In genomic region chr12:100109986-100110696, GRCm38 (mm10) we compare ENCODE assay signal across 8 mouse cellular contexts. TPM values are rescaled to one million over a fixed set of nuclear protein-coding genes. Genes with fewer than 3 reads are reported as not detected.
DNase-seq lines count a peak whose midpoint lies in the region; ATAC-seq and TF ChIP-seq lines count a peak whose summit lies in the region.

Gene Psmc1 (plus strand): TSS chr12:100110154.

- peaks cover 32% of the 10 kb centered on the region for H3K36me3 ChIP-seq in embryonic facial prominence, embryonic 13.5 days
- H3K36me3 ChIP-seq in kidney, adult 2 months (ENCODE audit: control insufficient read depth, insufficient read depth, low read length), result peaks cover 7% of the 10 kb centered on the region; the same call in 1 of the 2 replicates
- peaks cover 33% of the 10 kb centered on the region for H3K36me3 ChIP-seq in limb, embryonic 13.5 days
- peaks cover 14% of the 10 kb centered on the region for H3K36me3 ChIP-seq in midbrain, embryonic 16.5 days (ENCODE audit: control insufficient read depth, insufficient read depth, low read length)

- H3K27me3 ChIP-seq in embryonic facial prominence, embryonic 13.5 days, result no peaks in the 10 kb centered on the region
- H3K27me3 ChIP-seq in kidney, adult 2 months (replicated peaks; ENCODE audit: control insufficient read depth, insufficient read depth, low read length), result no peaks in the 10 kb centered on the region
- H3K27me3 ChIP-seq in limb, embryonic 13.5 days, result no peaks in the 10 kb centered on the region
- no peaks in the 10 kb centered on the region for H3K27me3 ChIP-seq in midbrain, embryonic 16.5 days (ENCODE audit: control insufficient read depth, insufficient read depth, low read depth, low read length)

- DNase-seq in 3T3-L1 (ENCODE audit: low read depth, low spot score), result peak; percentile 92
- DNase-seq in adrenal gland, postnatal 36 days, result peak; percentile 77 to 80
- DNase-seq in heart, adult 18-20 months, result peak; percentile 80 to 90
- DNase-seq in kidney, adult 2 months, result peak; percentile 90
- DNase-seq in spleen, postnatal 10 days (ENCODE audit: low spot score in 2 of 2), result peak; percentile 78 to 88

- WGBS in embryonic facial prominence, embryonic 13.5 days, result under 1% methylated on average over 58 of the region's 58 CpGs
- under 1% methylated on average over 58 of the region's 58 CpGs for WGBS in kidney, adult 2 months
- 0% methylated on average over 58 of the region's 58 CpGs for WGBS in limb, embryonic 13.5 days
- WGBS in midbrain, embryonic 16.5 days, result under 1% methylated on average over 58 of the region's 58 CpGs

- ATAC-seq in embryonic facial prominence, embryonic 13.5 days (ENCODE audit: insufficient number of reproducible peaks, insufficient read depth, low FRiP score, low TSS enrichment, low read depth), result peak; percentile 54; the same call in 1 of the 2 replicates
- ATAC-seq in limb, embryonic 13.5 days (ENCODE audit: low FRiP score, low read depth), result peak; percentile 79
- peak; percentile 85 for ATAC-seq in midbrain, embryonic 16.5 days

- peak; percentile 52 for TF ChIP-seq POLR2A in kidney, adult 2 months (IDR thresholded peaks at IDR 0.05; ENCODE audit: low read depth, low read length)

- peak within 1 kb of the TSS; percentile 99 for H3K4me3 ChIP-seq in embryonic facial prominence, embryonic 13.5 days
- peak within 1 kb of the TSS; percentile 86 for H3K4me3 ChIP-seq in kidney, adult 2 months (ENCODE audit: insufficient read depth, low read depth, low read length)
- H3K4me3 ChIP-seq in limb, embryonic 13.5 days, result peak within 1 kb of the TSS; percentile 99
- peak within 1 kb of the TSS; percentile 98 for H3K4me3 ChIP-seq in midbrain, embryonic 16.5 days (ENCODE audit: low read depth, low read length)

- H3K9me3 ChIP-seq in embryonic facial prominence, embryonic 13.5 days, result no peaks in the 10 kb centered on the region
- no peaks in the 10 kb centered on the region for H3K9me3 ChIP-seq in limb, embryonic 13.5 days
- H3K9me3 ChIP-seq in midbrain, embryonic 16.5 days (replicated peaks; ENCODE audit: control insufficient read depth, low read length, poor library complexity, severe bottlenecking), result no peaks in the 10 kb centered on the region

- peak within 1 kb of the TSS; percentile 92 for H3K4me2 ChIP-seq in embryonic facial prominence, embryonic 13.5 days
- H3K4me2 ChIP-seq in limb, embryonic 13.5 days (replicated peaks), result peak within 1 kb of the TSS; percentile 89
- H3K4me2 ChIP-seq in midbrain, embryonic 16.5 days (ENCODE audit: low read length), result peak within 1 kb of the TSS; percentile 90

- TF ChIP-seq CTCF in kidney, adult 2 months (conservative IDR thresholded peaks at IDR 0.05; ENCODE audit: insufficient read depth, insufficient read length, low read depth, low read length), result no peak

- H3K27ac ChIP-seq in embryonic facial prominence, embryonic 13.5 days, result peak within 1 kb of the TSS; percentile 89
- peak within 1 kb of the TSS; percentile 86 for H3K27ac ChIP-seq in kidney, adult 2 months (ENCODE audit: insufficient read depth, low read depth, low read length)
- H3K27ac ChIP-seq in limb, embryonic 13.5 days, result peak within 1 kb of the TSS; percentile 87
- H3K27ac ChIP-seq in midbrain, embryonic 16.5 days (ENCODE audit: low read length), result peak within 1 kb of the TSS; percentile 93

- peaks cover 18% of the 10 kb centered on the region for H3K4me1 ChIP-seq in embryonic facial prominence, embryonic 13.5 days
- H3K4me1 ChIP-seq in kidney, adult 2 months (ENCODE audit: control insufficient read depth, insufficient read depth, low read length), result peaks cover 3% of the 10 kb centered on the region; the same call in 1 of the 2 replicates
- peaks cover 10% of the 10 kb centered on the region for H3K4me1 ChIP-seq in limb, embryonic 13.5 days
- H3K4me1 ChIP-seq in midbrain, embryonic 16.5 days (ENCODE audit: control insufficient read depth, insufficient read depth, low read length), result peaks cover 11% of the 10 kb centered on the region

- peak within 1 kb of the TSS; percentile 98 for H3K9ac ChIP-seq in embryonic facial prominence, embryonic 13.5 days
- H3K9ac ChIP-seq in limb, embryonic 13.5 days, result peak within 1 kb of the TSS; percentile 98
- peak within 1 kb of the TSS; percentile 96 for H3K9ac ChIP-seq in midbrain, embryonic 16.5 days (ENCODE audit: low read depth, low read length)

RNA-seq across cellular contexts. Expression of gene Psmc1, which starts in this region (rescaled TPM):
- 100 to 1,000 TPM; 212 to 241 TPM for total RNA-seq in adrenal gland, postnatal 36 days (2021)
- polyA plus RNA-seq in embryonic facial prominence, embryonic 13.5 days (2015; fragmentation: Nextera tagmentation; extraction: Ambion mirVana), result 256 and 280 TPM in 2 replicates
- 100 to 1,000 TPM; 139 to 144 TPM for total RNA-seq in heart, adult 18-20 months (2021)
- 42.2 and 51.8 TPM in 2 replicates for polyA plus RNA-seq in kidney, adult 2 months (2012; rRNA removed)
- polyA plus RNA-seq in limb, embryonic 13.5 days (2015; fragmentation: Nextera tagmentation; extraction: Ambion mirVana), result 292 and 295 TPM in 2 replicates
- 270 and 286 TPM in 2 replicates for polyA plus RNA-seq in midbrain, embryonic 16.5 days (2015; fragmentation: Nextera tagmentation; extraction: Ambion mirVana)

Comparison
In these comparisons a context has a peak if more than half of its experiments do, and no peak if none do; other contexts are left out.
1. Peak in every context shown above with its lines: DNase-seq, ATAC-seq, H3K4me3 ChIP-seq and H3K27ac ChIP-seq.